Mouse (Mus musculus): Measurements from ENCODE around the gene Glul.

GRCm38 (mm10) chr1:153897196-153897595, 2.5 kb upstream of the Glul start:
- TF ChIP-seq CTCF (IDR thresholded peaks at IDR 0.05; ENCODE audit: low read depth, low read length) (no peak), POLR2AphosphoS5 (IDR thresholded peaks at IDR 0.05; ENCODE audit: insufficient replicate concordance, low read depth, low read length) (no peak), GATA1 (IDR thresholded peaks at IDR 0.05; ENCODE audit: borderline replicate concordance, low read length) (no peak)
